Mouse (Mus musculus): ENCODE results near the gene Arhgap33. TPM values are rescaled to one million over a fixed set of nuclear protein-coding genes. Genes with fewer than 3 reads are reported as not detected.
A peak's percentile ranks its signal among the peaks of the same experiment; 100 is the strongest.
"Not testable (repeated sequence)": the region's sequence is repeated elsewhere in the genome, so short reads cannot be mapped to it uniquely, and the experiment has no call there.

Gene Arhgap33
- polyA plus RNA-seq, 1 experiment = 24.0 TPM

- Histone ChIP-seq H3K4me3 (replicated peaks; ENCODE audit: extremely low read depth, low read depth, low read length) (no peak overlapping the region), H3K4me1 (ENCODE audit: control insufficient read depth, insufficient read depth, low read length) (no peaks in the 10 kb centered on the region)
- DNase-seq = no peak
- 37% methylated on average over 8 of the region's 8 CpGs for whole genome bisulfite sequencing
- TF ChIP-seq CTCF (IDR thresholded peaks at IDR 0.05; ENCODE audit: insufficient read depth, low read length) = no peak
Measured at GRCm38 (mm10) chr7:30518325-30518724, 16.5 kb downstream of the Arhgap33 start.

- TF ChIP-seq CTCF (IDR thresholded peaks at IDR 0.05; ENCODE audit: insufficient read depth, low read length) = no peak
- TF ChIP-seq POLR2A (IDR thresholded peaks at IDR 0.05; ENCODE audit: borderline replicate concordance, extremely low read depth, low read depth, low read length) = no peak
- 55% methylated on average over 24 of the region's 24 CpGs for WGBS
- Histone ChIP-seq H3K4me1 (ENCODE audit: control insufficient read depth, insufficient read depth, low read length) (no peaks in the 10 kb centered on the region), H3K4me3 (replicated peaks; ENCODE audit: extremely low read depth, low read depth, low read length) (no peak overlapping the region)
- no peak for DNase-seq
Measured at GRCm38 (mm10) chr7:30515003-30515760, 19.7 kb downstream of the Arhgap33 start.

GRCm38 (mm10) chr7:30508061-30508460, 26.8 kb downstream of the Arhgap33 start:
- TF ChIP-seq CTCF (IDR thresholded peaks at IDR 0.05; ENCODE audit: insufficient read depth, low read length) (no peak), POLR2A (IDR thresholded peaks at IDR 0.05; ENCODE audit: borderline replicate concordance, extremely low read depth, low read depth, low read length) (no peak)
- Histone ChIP-seq H3K4me1 (ENCODE audit: control insufficient read depth, insufficient read depth, low read length) (no peaks in the 10 kb centered on the region), H3K4me3 (replicated peaks; ENCODE audit: extremely low read depth, low read depth, low read length) (no peak overlapping the region)
- 43% methylated on average over 4 of the region's 4 CpGs for WGBS
- DNase-seq = no peak

GRCm38 (mm10) chr7:30501159-30501558, 33.7 kb downstream of the Arhgap33 start:
- not testable (repeated sequence) for H3K4me3 ChIP-seq (replicated peaks; ENCODE audit: extremely low read depth, low read depth, low read length); DNase-seq; H3K4me1 ChIP-seq (ENCODE audit: control insufficient read depth, insufficient read depth, low read length)
- WGBS = 66% methylated on average over 5 of the region's 5 CpGs

- WGBS = 49% methylated on average over 5 of the region's 5 CpGs
- not testable (repeated sequence) for H3K4me1 ChIP-seq (ENCODE audit: control insufficient read depth, insufficient read depth, low read length); DNase-seq; H3K4me3 ChIP-seq (replicated peaks; ENCODE audit: extremely low read depth, low read depth, low read length)
Measured at GRCm38 (mm10) chr7:30495506-30496042, 39.3 kb downstream of the Arhgap33 start.

GRCm38 (mm10) chr7:30493401-30493931, 41.4 kb downstream of the Arhgap33 start, which contains the start of gene Prodh2:
TSS of gene Prodh2 (plus strand) at chr7:30493622.
- no peak for TF ChIP-seq CTCF (IDR thresholded peaks at IDR 0.05; ENCODE audit: insufficient read depth, low read length)
- no peak for TF ChIP-seq POLR2A (IDR thresholded peaks at IDR 0.05; ENCODE audit: borderline replicate concordance, extremely low read depth, low read depth, low read length)
- DNase-seq = no peak
- 54% methylated on average over 11 of the region's 11 CpGs for WGBS
- no peaks in the 10 kb centered on the region for H3K4me1 ChIP-seq (ENCODE audit: control insufficient read depth, insufficient read depth, low read length)
- no peak within 1 kb of the TSS for H3K4me3 ChIP-seq (replicated peaks; ENCODE audit: extremely low read depth, low read depth, low read length)

- TF ChIP-seq POLR2A (IDR thresholded peaks at IDR 0.05; ENCODE audit: borderline replicate concordance, extremely low read depth, low read depth, low read length) = no peak
- TF ChIP-seq CTCF (IDR thresholded peaks at IDR 0.05; ENCODE audit: insufficient read depth, low read length) = peak; percentile 83
Measured at GRCm38 (mm10) chr7:30492765-30493164, 42.1 kb downstream of the Arhgap33 start.

GRCm38 (mm10) chr7:30490957-30491307, 43.9 kb downstream of the Arhgap33 start:
- H3K4me3 ChIP-seq (replicated peaks; ENCODE audit: extremely low read depth, low read depth, low read length) = no peak overlapping the region
- TF ChIP-seq POLR2A (IDR thresholded peaks at IDR 0.05; ENCODE audit: borderline replicate concordance, extremely low read depth, low read depth, low read length) (no peak), CTCF (IDR thresholded peaks at IDR 0.05; ENCODE audit: insufficient read depth, low read length) (no peak)
- DNase-seq = no peak
- 18% methylated on average over 6 of the region's 6 CpGs for WGBS
- no peaks in the 10 kb centered on the region for H3K4me1 ChIP-seq (ENCODE audit: control insufficient read depth, insufficient read depth, low read length)

More at GRCm38 (mm10) chr7:30492765-30493164, 42.1 kb downstream of the Arhgap33 start:
- 9% methylated on average over 4 of the region's 4 CpGs for WGBS
- peak; percentile 77 for DNase-seq
- Histone ChIP-seq H3K4me3 (replicated peaks; ENCODE audit: extremely low read depth, low read depth, low read length) (no peak overlapping the region), H3K4me1 (ENCODE audit: control insufficient read depth, insufficient read depth, low read length) (no peaks in the 10 kb centered on the region)

- DNase-seq = peak; percentile 17
- no peak overlapping the region for H3K4me3 ChIP-seq (replicated peaks; ENCODE audit: extremely low read depth, low read depth, low read length)
- H3K4me1 ChIP-seq (ENCODE audit: control insufficient read depth, insufficient read depth, low read length) = no peaks in the 10 kb centered on the region
- 27% methylated on average over 16 of the region's 16 CpGs for WGBS
- TF ChIP-seq CTCF (IDR thresholded peaks at IDR 0.05; ENCODE audit: insufficient read depth, low read length) (peak; percentile 25; the same call in 1 of the 2 replicates), POLR2A (IDR thresholded peaks at IDR 0.05; ENCODE audit: borderline replicate concordance, extremely low read depth, low read depth, low read length) (no peak)
Measured at GRCm38 (mm10) chr7:30490251-30490956, 44.5 kb downstream of the Arhgap33 start.

- TF ChIP-seq POLR2A (IDR thresholded peaks at IDR 0.05; ENCODE audit: borderline replicate concordance, extremely low read depth, low read depth, low read length) (no peak), CTCF (IDR thresholded peaks at IDR 0.05; ENCODE audit: insufficient read depth, low read length) (no peak)
- H3K4me3 ChIP-seq (replicated peaks; ENCODE audit: extremely low read depth, low read depth, low read length) = no peak overlapping the region
- WGBS = 14% methylated on average over 8 of the region's 8 CpGs
- no peak for DNase-seq
- H3K4me1 ChIP-seq (ENCODE audit: control insufficient read depth, insufficient read depth, low read length) = no peaks in the 10 kb centered on the region
Measured at GRCm38 (mm10) chr7:30484250-30484649, 50.6 kb downstream of the Arhgap33 start.
